Mouse (Mus musculus) kidney, postnatal 4 days (tissue): ENCODE data around the gene Tmem200c.
A peak's percentile ranks its signal among the peaks of the same experiment; 100 is the strongest.

Source experiments
- DNase-seq, 2 experiments: peaks; one replicate each; pipeline ENCODE4 v3.0.0; 2021; ENCODE audit warnings: mixed read lengths in 2 of 2

Tmem200c gene

GRCm38 (mm10) chr17:68826323-68826722 lies at the start of gene Tmem200c:
Gene Tmem200c, plus strand, starts transcription at chr17:68826623.
- DNase-seq: no peak

- DNase-seq: no peak
Measured at GRCm38 (mm10) chr17:68793741-68794140, 32.7 kb upstream of the Tmem200c start.

- DNase-seq: peak in 1 of 2 experiments; percentile 5
Measured at GRCm38 (mm10) chr17:68836655-68837012, 10.2 kb downstream of the Tmem200c start.

GRCm38 (mm10) chr17:68837013-68837858 lies 10.8 kb downstream of the Tmem200c start:
- DNase-seq: peak; percentile 37 to 61

GRCm38 (mm10) chr17:68837859-68838194 lies 11.4 kb downstream of the Tmem200c start:
- peak; percentile 11 to 26 for DNase-seq

- peak; percentile 15 to 17 for DNase-seq
Measured at GRCm38 (mm10) chr17:68839888-68840571, 13.6 kb downstream of the Tmem200c start.

- peak; percentile 5 to 6 for DNase-seq
Measured at GRCm38 (mm10) chr17:68840572-68840939, 14.1 kb downstream of the Tmem200c start.

- peak; percentile 76 to 82 for DNase-seq
Measured at GRCm38 (mm10) chr17:68841097-68841891, 14.9 kb downstream of the Tmem200c start.

GRCm38 (mm10) chr17:68841892-68842252 lies 15.4 kb downstream of the Tmem200c start:
- no peak for DNase-seq

GRCm38 (mm10) chr17:68845931-68846330 lies 19.5 kb downstream of the Tmem200c start:
- no peak for DNase-seq

GRCm38 (mm10) chr17:68848739-68849138 lies 22.3 kb downstream of the Tmem200c start:
- no peak for DNase-seq

- no peak for DNase-seq
Measured at GRCm38 (mm10) chr17:68852171-68852966, 25.9 kb downstream of the Tmem200c start.

GRCm38 (mm10) chr17:68864175-68864574 lies 37.8 kb downstream of the Tmem200c start:
- DNase-seq: no peak

GRCm38 (mm10) chr17:68868439-68868838 lies 42.0 kb downstream of the Tmem200c start:
- DNase-seq: peak; percentile 47 to 50

- DNase-seq: no peak
Measured at GRCm38 (mm10) chr17:68874021-68874420, 47.6 kb downstream of the Tmem200c start.

- DNase-seq: no peak
Measured at GRCm38 (mm10) chr17:68875251-68875650, 48.8 kb downstream of the Tmem200c start.

GRCm38 (mm10) chr17:68875917-68876495 lies 49.6 kb downstream of the Tmem200c start:
- DNase-seq: no peak

GRCm38 (mm10) chr17:68881725-68882524 lies 55.5 kb downstream of the Tmem200c start:
- DNase-seq: peak; percentile 65 to 68

- no peak for DNase-seq
Measured at GRCm38 (mm10) chr17:68883474-68884083, 57.2 kb downstream of the Tmem200c start.

- DNase-seq: no peak
Measured at GRCm38 (mm10) chr17:68890672-68891071, 64.2 kb downstream of the Tmem200c start.
